ENCODE assay signal across 29 mouse cellular contexts in the genomic region with DNA sequence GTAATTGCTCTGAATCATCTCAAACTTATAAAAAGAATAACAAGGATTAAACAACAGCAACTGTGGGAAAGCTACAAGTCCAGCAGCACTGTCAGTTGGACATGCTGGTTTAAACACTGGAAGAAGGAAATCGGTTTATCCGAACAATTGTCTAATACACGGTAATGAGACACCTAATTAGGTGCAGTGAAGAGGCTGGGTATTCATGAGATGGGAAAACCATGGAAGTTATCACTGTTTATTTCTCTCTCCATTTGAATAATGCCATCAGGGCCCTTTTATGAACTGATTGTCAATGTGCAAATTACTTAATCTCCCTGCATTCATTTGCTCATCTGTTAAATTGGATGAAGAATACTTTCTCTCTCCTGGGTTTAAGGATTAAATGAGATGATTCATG.
A peak's percentile ranks its signal among the peaks of the same experiment; 100 is the strongest.
DNase-seq lines count a peak whose midpoint lies in the region; ATAC-seq and TF ChIP-seq lines count a peak whose summit lies in the region.
"Had no signal": no experiment of that assay in that cellular context is flagged by ENCODE, and none has a peak within 500 bp of the region (broad histone marks: within the 10 kb centered on the region; RNA-seq: fewer than 3 reads in every experiment).

No protein-coding gene starts in this region.

- no peaks in the 10 kb centered on the region for H3K9me3 ChIP-seq in forebrain, embryonic 13.5 days (replicated peaks)
- no peaks in the 10 kb centered on the region for H3K9me3 ChIP-seq in forebrain, postnatal 0 days (ENCODE audit: low read length)
- H3K9me3 ChIP-seq in forebrain, embryonic 16.5 days (ENCODE audit: control insufficient read depth, low read length): no peaks in the 10 kb centered on the region
- H3K9me3 ChIP-seq: embryonic facial prominence, embryonic 10.5 days; embryonic facial prominence, embryonic 13.5 days; heart, embryonic 12.5 days; heart, embryonic 15.5 days; hindbrain, embryonic 10.5 days; hindbrain, embryonic 13.5 days; intestine, embryonic 15.5 days had no signal

- peaks cover 11% of the 10 kb centered on the region for H3K4me1 ChIP-seq in forebrain, embryonic 13.5 days
- H3K4me1 ChIP-seq in forebrain, postnatal 0 days (ENCODE audit: insufficient read depth): no peaks in the 10 kb centered on the region
- H3K4me1 ChIP-seq in forebrain, embryonic 16.5 days (replicated peaks; ENCODE audit: control insufficient read depth, insufficient read depth, low read length): 0 out of 2 replicates have a peak, but pooled peaks cover 5% of the 10 kb centered on the region
- H3K4me1 ChIP-seq: embryonic facial prominence, embryonic 10.5 days; embryonic facial prominence, embryonic 13.5 days; heart, embryonic 12.5 days; heart, embryonic 15.5 days; hindbrain, embryonic 10.5 days; intestine, embryonic 15.5 days had no signal

- no peak overlapping the region; the same call in 1 of the 2 replicates for H3K27ac ChIP-seq in forebrain, embryonic 13.5 days
- no peak overlapping the region for H3K27ac ChIP-seq in forebrain, postnatal 0 days (ENCODE audit: low read depth, low read length)
- H3K27ac ChIP-seq in forebrain, embryonic 16.5 days (ENCODE audit: low read length): no peak overlapping the region
- H3K27ac ChIP-seq: embryonic facial prominence, embryonic 10.5 days; embryonic facial prominence, embryonic 13.5 days; gastrocnemius, adult 2 months; heart, embryonic 15.5 days; hindbrain, embryonic 10.5 days; hindbrain, embryonic 13.5 days; intestine, embryonic 15.5 days had no signal

- no peak for TF ChIP-seq POLR2A in brain, embryonic 14.5 days (IDR thresholded peaks at IDR 0.05; ENCODE audit: borderline replicate concordance, extremely low read depth, insufficient read depth, insufficient read length, poor library complexity, severe bottlenecking)

- H3K27me3 ChIP-seq in forebrain, embryonic 13.5 days: peaks cover 5% of the 10 kb centered on the region; the same call in 1 of the 2 replicates
- H3K27me3 ChIP-seq in forebrain, postnatal 0 days (ENCODE audit: insufficient read depth, low read length): no peaks in the 10 kb centered on the region
- no peaks in the 10 kb centered on the region for H3K27me3 ChIP-seq in forebrain, embryonic 16.5 days (replicated peaks; ENCODE audit: control insufficient read depth, insufficient read depth, low read length)
- H3K27me3 ChIP-seq: embryonic facial prominence, embryonic 13.5 days; heart, embryonic 12.5 days; heart, embryonic 15.5 days; hindbrain, embryonic 13.5 days; intestine, embryonic 15.5 days had no signal

- H3K36me3 ChIP-seq in forebrain, embryonic 13.5 days (ENCODE audit: poor library complexity, severe bottlenecking): no peaks in the 10 kb centered on the region
- no peaks in the 10 kb centered on the region for H3K36me3 ChIP-seq in forebrain, postnatal 0 days (ENCODE audit: insufficient read depth)
- no peaks in the 10 kb centered on the region for H3K36me3 ChIP-seq in forebrain, embryonic 16.5 days (ENCODE audit: control insufficient read depth, insufficient read depth)
- H3K36me3 ChIP-seq: embryonic facial prominence, embryonic 10.5 days; embryonic facial prominence, embryonic 13.5 days; heart, embryonic 12.5 days; heart, embryonic 15.5 days; hindbrain, embryonic 10.5 days; hindbrain, embryonic 13.5 days; intestine, embryonic 15.5 days had no signal

- no peak for DNase-seq in forebrain, postnatal 0 days
- DNase-seq in brain, embryonic 14.5 days (ENCODE audit: low read depth): peak; percentile 76
- no peak for DNase-seq in right cerebral cortex, postnatal 25 days
- no peak for DNase-seq in yolk sac, embryonic 10.5 days (ENCODE audit: low spot score)
- DNase-seq: adrenal gland, postnatal 10 days; adrenal gland, postnatal 36 days; cerebellum, adult 11-12 months; cerebellum, adult 8-10 months; cerebellum, postnatal 10 days; cerebellum, postnatal 36 days; embryo, embryonic 11 days; gastrocnemius, adult 2 months; gastrocnemius, postnatal 14 days; heart, postnatal 10 days; heart, postnatal 36 days; kidney, adult 11 months had no signal

- no peak overlapping the region for H3K4me2 ChIP-seq in forebrain, embryonic 13.5 days
- H3K4me2 ChIP-seq in forebrain, postnatal 0 days (ENCODE audit: low read depth): no peak overlapping the region
- no peak overlapping the region for H3K4me2 ChIP-seq in forebrain, embryonic 16.5 days (ENCODE audit: low read length)
- H3K4me2 ChIP-seq: embryonic facial prominence, embryonic 13.5 days; heart, embryonic 12.5 days; heart, embryonic 15.5 days; hindbrain, embryonic 13.5 days; intestine, embryonic 15.5 days had no signal

- WGBS in forebrain, embryonic 13.5 days: 9% methylated on average over 3 of the region's 3 CpGs
- 12% methylated on average over 3 of the region's 3 CpGs for WGBS in forebrain, postnatal 0 days
- WGBS in forebrain, embryonic 16.5 days: 17% methylated on average over 3 of the region's 3 CpGs

- H3K9ac ChIP-seq in forebrain, embryonic 13.5 days: no peak overlapping the region
- H3K9ac ChIP-seq in forebrain, postnatal 0 days: no peak overlapping the region
- H3K9ac ChIP-seq in forebrain, embryonic 16.5 days (replicated peaks; ENCODE audit: low read depth, low read length): no peak overlapping the region
- H3K9ac ChIP-seq: embryonic facial prominence, embryonic 13.5 days; heart, embryonic 12.5 days; heart, embryonic 15.5 days; hindbrain, embryonic 13.5 days; intestine, embryonic 15.5 days had no signal

- ATAC-seq in forebrain, embryonic 13.5 days: peak; percentile 45; the same call in 1 of the 2 replicates
- ATAC-seq in forebrain, postnatal 0 days: no peak
- peak; percentile 31; the same call in 1 of the 2 replicates for ATAC-seq in forebrain, embryonic 16.5 days
- ATAC-seq: CD4-positive, CD25-positive, alpha-beta regulatory T cell, adult 4 months; hindbrain, embryonic 16.5 days; intestine, embryonic 15.5 days; Patski had no signal

- H3K4me3 ChIP-seq in forebrain, embryonic 13.5 days: no peak overlapping the region
- H3K4me3 ChIP-seq in forebrain, postnatal 0 days (ENCODE audit: low read depth, low read length): no peak overlapping the region
- no peak overlapping the region for H3K4me3 ChIP-seq in forebrain, embryonic 16.5 days (replicated peaks; ENCODE audit: low read length)
- H3K4me3 ChIP-seq: embryonic facial prominence, embryonic 10.5 days; embryonic facial prominence, embryonic 13.5 days; erythroblast, embryonic 14.5 days; gastrocnemius, adult 2 months; heart, embryonic 12.5 days; heart, embryonic 15.5 days; hindbrain, embryonic 10.5 days; hindbrain, embryonic 13.5 days; intestine, embryonic 15.5 days had no signal

- no peak for TF ChIP-seq CTCF in forebrain, postnatal 0 days (IDR thresholded peaks at IDR 0.05; ENCODE audit: low read depth)
- TF ChIP-seq CTCF in brain, embryonic 14.5 days (IDR thresholded peaks at IDR 0.05; ENCODE audit: borderline replicate concordance, extremely low read depth, insufficient read depth, insufficient read length): no peak
